Mouse (Mus musculus) heart, embryonic 13.5 days (tissue): ENCODE data around the gene Pidd1. TPM values are rescaled to one million over a fixed set of nuclear protein-coding genes. Genes with fewer than 3 reads are reported as not detected.
"Not testable (repeated sequence)": the region's sequence is repeated elsewhere in the genome, so short reads cannot be mapped to it uniquely, and the experiment has no call there.

ENCODE experiments used
- ATAC-seq: fragments of 200-750 bp; cut with Nextera tagmentation; 2 replicates; pipeline ENCODE4 v1.8.0; 2017; ENCODE audit warnings: moderate TSS enrichment; ENCODE audit not compliant: insufficient number of reproducible peaks, low FRiP score, low TSS enrichment; ENCODE audit errors: extremely low read depth
- H3K27ac ChIP-seq: fragments of 300-500 bp; sonication (generic); replicated peaks from 2 replicates; pipeline ENCODE4 v1.5.1; 2015; ENCODE audit warnings: moderate library complexity, mild to moderate bottlenecking, inconsistent platforms
- H3K27me3 ChIP-seq: fragments of 300-500 bp; sonication (generic); replicated peaks from 2 replicates; pipeline ENCODE4 v1.6.1; 2015; ENCODE audit warnings: mild to moderate bottlenecking, inconsistent platforms
- H3K36me3 ChIP-seq: fragments of 300-500 bp; sonication (generic); 2 replicates; pipeline ENCODE4 v1.6.1; 2015; ENCODE audit warnings: mild to moderate bottlenecking, inconsistent platforms
- H3K4me1 ChIP-seq: fragments of 300-500 bp; sonication (generic); 2 replicates; pipeline ENCODE4 v1.6.1; 2015; ENCODE audit warnings: inconsistent platforms
- H3K4me2 ChIP-seq: fragments of 300-500 bp; sonication (generic); 2 replicates; pipeline ENCODE4 v1.6.1; 2015; ENCODE audit warnings: inconsistent platforms, mild to moderate bottlenecking, moderate library complexity
- H3K4me3 ChIP-seq: fragments of 300-500 bp; sonication (generic); 2 replicates; pipeline ENCODE4 v1.5.1; 2015; ENCODE audit warnings: moderate library complexity, mild to moderate bottlenecking, inconsistent platforms
- H3K9ac ChIP-seq: fragments of 300-500 bp; sonication (generic); 2 replicates; pipeline ENCODE4 v1.6.1; 2015; ENCODE audit warnings: inconsistent platforms, mild to moderate bottlenecking, moderate library complexity
- H3K9me3 ChIP-seq: fragments of 300-500 bp; sonication (generic); 2 replicates; pipeline ENCODE4 v1.6.1; 2016; ENCODE audit warnings: inconsistent platforms
- WGBS: fragments of 180-500 bp; shearing (Covaris S2); methylation state at CpG from one replicate; pipeline ENCODE4 v1.1.7; 2015; ENCODE audit warnings: mixed read lengths; 5-methylcytosine and 5-hydroxymethylcytosine counted together
- polyA plus RNA-seq: library from polyadenylated mRNA; unstranded; fragments of >200 nt; fragmentation: Nextera tagmentation; extraction: Ambion mirVana; gene quantifications from 2 replicates; pipeline ENCODE4 v1.2.1, GENCODE M21; 2015

Gene Pidd1
- polyA plus RNA-seq, 1 experiment from 2014 or later, result 8.1 TPM

- WGBS, result 94% methylated on average over 7 of the region's 7 CpGs
- not testable (repeated sequence) for H3K27me3 ChIP-seq, H3K4me3 ChIP-seq, H3K27ac ChIP-seq, H3K4me2 ChIP-seq, H3K9ac ChIP-seq, ATAC-seq, H3K9me3 ChIP-seq, H3K4me1 ChIP-seq
- peaks cover 58% of the 10 kb centered on the region for H3K36me3 ChIP-seq
Measured at GRCm38 (mm10) chr7:141407670-141408069, 36.2 kb downstream of the Pidd1 start.

DNA sequence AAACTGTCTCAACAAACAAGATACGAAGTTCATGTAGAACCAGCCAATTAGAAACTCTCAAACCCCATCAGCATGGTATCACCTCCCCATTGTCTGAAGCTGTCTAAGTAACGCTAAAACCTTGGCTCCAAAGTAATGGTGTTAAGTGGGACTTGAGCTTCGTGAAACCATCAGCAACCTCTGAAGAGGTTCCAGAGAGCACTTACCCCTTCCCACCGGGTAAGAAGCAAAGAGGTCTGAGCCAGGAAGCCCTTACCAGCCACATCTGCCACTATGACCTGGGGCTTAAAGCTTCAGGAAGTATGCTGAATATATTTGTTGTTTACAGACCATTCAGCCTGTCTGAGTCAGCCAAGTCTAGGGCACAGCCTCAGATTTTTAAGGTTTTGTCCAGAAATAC lies 38.4 kb downstream of the Pidd1 start:
- Histone ChIP-seq H3K36me3 (peaks cover 69% of the 10 kb centered on the region), H3K27me3 (no peaks in the 10 kb centered on the region)
- WGBS, result 79% methylated on average over 4 of the region's 4 CpGs

GRCm38 (mm10) chr7:141403305-141403704 lies 40.5 kb downstream of the Pidd1 start:
- WGBS, result 46% methylated on average over 5 of the region's 5 CpGs
- peaks cover 73% of the 10 kb centered on the region for H3K36me3 ChIP-seq
- no peak overlapping the region for H3K27ac ChIP-seq
- no peaks in the 10 kb centered on the region for H3K9me3 ChIP-seq
- ATAC-seq, result no peak
- H3K4me1 ChIP-seq, result no peaks in the 10 kb centered on the region
- no peak overlapping the region for H3K9ac ChIP-seq
- no peak overlapping the region for H3K4me3 ChIP-seq
- no peaks in the 10 kb centered on the region for H3K27me3 ChIP-seq
- H3K4me2 ChIP-seq, result no peak overlapping the region

More for the DNA sequence above, 38.4 kb downstream of the Pidd1 start:
- H3K4me1 ChIP-seq, result peaks cover 4% of the 10 kb centered on the region; the same call in 1 of the 2 replicates
- no peak overlapping the region for H3K4me2 ChIP-seq
- H3K27ac ChIP-seq, result no peak overlapping the region
- no peak for ATAC-seq
- no peaks in the 10 kb centered on the region for H3K9me3 ChIP-seq
- no peak overlapping the region for H3K4me3 ChIP-seq
- H3K9ac ChIP-seq, result no peak overlapping the region

GRCm38 (mm10) chr7:141395348-141395747 lies 48.5 kb downstream of the Pidd1 start:
- no peak overlapping the region for H3K27ac ChIP-seq
- H3K27me3 ChIP-seq, result no peaks in the 10 kb centered on the region
- ATAC-seq, result no peak
- peak overlapping the region; percentile 2; the same call in 1 of the 2 replicates for H3K4me3 ChIP-seq
- no peak overlapping the region for H3K9ac ChIP-seq
- peak overlapping the region; percentile 33; the same call in 1 of the 2 replicates for H3K4me2 ChIP-seq
- H3K36me3 ChIP-seq, result peaks cover 47% of the 10 kb centered on the region
- H3K4me1 ChIP-seq, result peaks cover 14% of the 10 kb centered on the region
- 68% methylated on average over 1 of the region's 1 CpGs for WGBS
- H3K9me3 ChIP-seq, result no peaks in the 10 kb centered on the region

- Histone ChIP-seq H3K27me3 (no peaks in the 10 kb centered on the region; the same call in 1 of the 2 replicates), H3K9me3 (no peaks in the 10 kb centered on the region), H3K27ac (no peak overlapping the region), H3K9ac (no peak overlapping the region), H3K4me1 (peaks cover 14% of the 10 kb centered on the region), H3K4me2 (peak overlapping the region; percentile 99; the same call in 1 of the 2 replicates), H3K4me3 (no peak overlapping the region), H3K36me3 (peaks cover 42% of the 10 kb centered on the region)
- WGBS, result 20% methylated on average over 6 of the region's 6 CpGs
- ATAC-seq, result no peak
Measured at GRCm38 (mm10) chr7:141394771-141395170, 49.1 kb downstream of the Pidd1 start.

GRCm38 (mm10) chr7:141394158-141394557 lies 49.7 kb downstream of the Pidd1 start:
- H3K4me2 ChIP-seq, result peak overlapping the region; percentile 99
- no peak overlapping the region for H3K9ac ChIP-seq
- H3K27ac ChIP-seq, result peak overlapping the region; percentile 79; the same call in 1 of the 2 replicates
- ATAC-seq, result no peak
- 70% methylated on average over 7 of the region's 7 CpGs for WGBS
- H3K9me3 ChIP-seq, result no peaks in the 10 kb centered on the region
- H3K4me1 ChIP-seq, result peaks cover 14% of the 10 kb centered on the region
- H3K36me3 ChIP-seq, result peaks cover 35% of the 10 kb centered on the region
- H3K27me3 ChIP-seq, result peaks cover 6% of the 10 kb centered on the region; the same call in 1 of the 2 replicates
- peak overlapping the region; percentile 31 for H3K4me3 ChIP-seq

DNA sequence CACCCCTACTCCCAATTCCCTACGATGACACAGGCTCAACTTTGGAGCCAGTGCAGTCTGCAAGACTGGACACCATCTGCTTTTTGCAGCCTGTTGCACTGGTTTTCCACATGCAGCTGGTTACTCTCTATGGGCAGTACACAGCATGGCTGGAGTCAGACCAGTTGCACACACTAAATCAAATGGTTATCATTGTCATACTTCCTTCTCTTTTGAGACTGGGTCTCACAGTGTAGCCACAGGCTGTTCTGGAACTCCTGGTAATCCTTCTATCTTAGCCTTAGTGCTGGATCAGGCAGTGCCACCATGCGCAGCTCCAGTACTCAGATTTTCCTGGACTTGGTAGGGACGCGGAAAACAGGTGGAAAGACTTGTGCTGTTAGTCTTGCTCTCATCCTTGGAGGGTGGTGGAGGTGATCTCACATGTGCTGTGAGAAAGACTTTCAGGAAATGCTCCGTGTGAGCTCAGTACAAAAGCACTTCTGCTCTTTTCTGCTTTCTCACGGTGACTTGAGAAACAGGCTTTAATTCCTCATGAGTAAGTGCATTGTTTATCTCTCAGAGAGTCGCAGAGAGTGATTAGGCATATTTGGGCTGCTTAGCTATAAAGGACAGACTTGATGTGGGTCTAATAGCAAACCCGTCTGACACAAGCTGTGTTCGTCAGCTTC lies 51.1 kb downstream of the Pidd1 start:
- ATAC-seq, result no peak; the same call in 1 of the 2 replicates
- Histone ChIP-seq H3K4me1 (peaks cover 14% of the 10 kb centered on the region), H3K27ac (peak overlapping the region; percentile 79), H3K4me3 (peak overlapping the region; percentile 81), H3K9me3 (no peaks in the 10 kb centered on the region), H3K36me3 (peaks cover 21% of the 10 kb centered on the region), H3K4me2 (peak overlapping the region; percentile 99), H3K27me3 (peaks cover 6% of the 10 kb centered on the region; the same call in 1 of the 2 replicates), H3K9ac (peak overlapping the region; percentile 89)
- WGBS, result 28% methylated on average over 9 of the region's 9 CpGs

GRCm38 (mm10) chr7:141391625-141392551 lies 51.9 kb downstream of the Pidd1 start, which contains the start of gene Taldo1:
Gene Taldo1 (plus strand): TSS chr7:141392199.
- Histone ChIP-seq H3K9ac (peak within 1 kb of the TSS; percentile 89), H3K4me2 (peak within 1 kb of the TSS; percentile 99), H3K27me3 (peaks cover 6% of the 10 kb centered on the region; the same call in 1 of the 2 replicates), H3K36me3 (peaks cover 15% of the 10 kb centered on the region), H3K4me1 (peaks cover 14% of the 10 kb centered on the region), H3K27ac (peak within 1 kb of the TSS; percentile 79), H3K9me3 (no peaks in the 10 kb centered on the region), H3K4me3 (peak within 1 kb of the TSS; percentile 81)
- ATAC-seq, result peak; percentile 86
- WGBS, result under 1% methylated on average over 57 of the region's 57 CpGs

DNA sequence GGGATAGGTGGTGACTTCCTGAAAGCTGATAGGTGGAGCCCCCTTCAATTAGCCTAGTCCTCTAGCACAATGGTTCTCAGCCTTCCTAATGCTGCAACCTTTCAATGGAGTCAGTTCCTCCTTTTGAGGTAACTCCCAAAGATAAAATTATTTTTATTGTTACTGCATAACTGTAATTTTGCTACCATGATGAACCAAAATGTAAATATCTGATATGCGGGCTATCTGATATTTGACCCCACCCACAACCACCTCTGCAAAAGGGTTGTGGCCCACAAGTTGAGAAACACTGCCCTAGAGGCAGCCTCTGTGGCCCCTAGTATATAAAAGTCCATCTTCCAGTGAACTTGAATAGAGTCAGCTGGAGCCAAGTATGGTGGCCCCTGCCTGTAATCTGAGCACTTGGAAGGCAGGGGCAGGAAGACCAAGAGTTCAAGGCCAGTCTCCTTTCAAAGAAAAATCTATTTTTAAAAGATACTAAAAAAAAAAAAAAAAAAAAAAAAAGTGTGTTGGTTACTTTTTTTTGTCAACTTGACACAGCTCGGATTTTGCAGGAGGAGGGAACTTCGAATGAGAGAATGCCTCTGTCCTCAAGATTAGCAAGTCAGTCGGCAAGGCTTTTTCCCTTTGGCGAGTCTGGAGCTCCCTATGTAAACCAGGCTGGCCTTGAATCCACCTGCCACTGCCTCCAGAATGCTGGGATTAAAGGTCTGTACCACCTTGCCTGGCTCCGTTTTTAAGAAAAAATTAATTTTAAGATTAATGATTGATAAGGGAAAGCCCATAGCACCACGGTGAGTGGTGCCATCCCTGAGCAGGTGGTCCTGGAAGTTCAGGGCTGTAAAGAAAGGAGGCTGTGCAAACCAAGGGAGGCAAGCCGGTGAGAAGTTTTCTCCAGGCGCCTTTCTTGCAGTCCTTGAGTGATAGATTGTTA lies 53.2 kb downstream of the Pidd1 start:
- no peak for ATAC-seq
- Histone ChIP-seq H3K9me3 (no peaks in the 10 kb centered on the region), H3K4me3 (peak overlapping the region; percentile 81), H3K4me2 (peak overlapping the region; percentile 99), H3K36me3 (0 out of 2 replicates have a peak, but pooled peaks cover 2% of the 10 kb centered on the region), H3K27ac (peak overlapping the region; percentile 79; the same call in 1 of the 2 replicates), H3K27me3 (peaks cover 6% of the 10 kb centered on the region; the same call in 1 of the 2 replicates), H3K4me1 (peaks cover 14% of the 10 kb centered on the region), H3K9ac (no peak overlapping the region)
- 55% methylated on average over 9 of the region's 9 CpGs for WGBS

- Histone ChIP-seq H3K9me3 (no peaks in the 10 kb centered on the region), H3K27me3 (peaks cover 23% of the 10 kb centered on the region), H3K4me2 (no peak overlapping the region), H3K4me3 (no peak overlapping the region), H3K27ac (no peak overlapping the region), H3K4me1 (peaks cover 14% of the 10 kb centered on the region), H3K36me3 (no peaks in the 10 kb centered on the region), H3K9ac (no peak overlapping the region)
- 38% methylated on average over 3 of the region's 3 CpGs for WGBS
- ATAC-seq, result no peak
Measured at GRCm38 (mm10) chr7:141388487-141389109, 55.2 kb downstream of the Pidd1 start.
